Comparison of ENCODE assay signal across 14 mouse cellular contexts in genomic region chr2:137243914-137244313, GRCm38 (mm10).
A peak's percentile ranks its signal among the peaks of the same experiment; 100 is the strongest.
DNase-seq lines count a peak whose midpoint lies in the region; ATAC-seq and TF ChIP-seq lines count a peak whose summit lies in the region.
"Had no signal": no experiment of that assay in that cellular context is flagged by ENCODE, and none has a peak within 500 bp of the region (broad histone marks: within the 10 kb centered on the region; RNA-seq: fewer than 3 reads in every experiment).

No protein-coding gene starts in this region.

- 35% methylated on average over 5 of the region's 5 CpGs for WGBS in lung, adult 2 months
- 2% methylated on average over 5 of the region's 5 CpGs for WGBS in forebrain, embryonic 14.5 days

- DNase-seq in cerebellum, postnatal 10 days = peak; percentile 10 to 17
- DNase-seq in cerebellum, adult 11-12 months = no peak
- DNase-seq in lung, postnatal 10 days = peak; percentile 27
- no peak for DNase-seq in lung, adult 2 months
- peak; percentile 86 for DNase-seq in forebrain, embryonic 14.5 days (ENCODE audit: low spot score)
- peak; percentile 7 for DNase-seq in lung, postnatal 36 days
- DNase-seq in heart, adult 8-10 months (ENCODE audit: low spot score) = no peak
- no peak for DNase-seq in thymus, postnatal 0 days (ENCODE audit: low spot score)
- DNase-seq: cerebellum, adult 9-10 months; heart, postnatal 14 days; right cerebral cortex, postnatal 25 days had no signal

- no peak overlapping the region for H3K4me2 ChIP-seq in forebrain, embryonic 14.5 days (ENCODE audit: low read length)
- H3K4me2 ChIP-seq: neural tube, embryonic 12.5 days had no signal

- no peaks in the 10 kb centered on the region for H3K9me3 ChIP-seq in forebrain, embryonic 14.5 days (replicated peaks; ENCODE audit: control insufficient read depth, low read length)
- H3K9me3 ChIP-seq: neural tube, embryonic 12.5 days had no signal

- no peak overlapping the region for H3K27ac ChIP-seq in forebrain, embryonic 14.5 days (ENCODE audit: low read depth, low read length)
- H3K27ac ChIP-seq: left cerebral cortex, adult 2 months; neural tube, embryonic 12.5 days; stomach, postnatal 0 days had no signal

- peak; percentile 91 for ATAC-seq in forebrain, embryonic 14.5 days

- H3K4me1 ChIP-seq in lung, adult 2 months (ENCODE audit: control insufficient read depth, insufficient read depth, low read length) = no peaks in the 10 kb centered on the region; the same call in 1 of the 2 replicates
- peaks cover 4% of the 10 kb centered on the region for H3K4me1 ChIP-seq in forebrain, embryonic 14.5 days (ENCODE audit: control insufficient read depth, insufficient read depth, low read length)
- H3K4me1 ChIP-seq: neural tube, embryonic 12.5 days had no signal

- no peak for TF ChIP-seq CTCF in lung, adult 2 months (IDR thresholded peaks at IDR 0.05; ENCODE audit: insufficient read depth, low read length)

- H3K9ac ChIP-seq in forebrain, embryonic 14.5 days (ENCODE audit: low read length) = no peak overlapping the region
- H3K9ac ChIP-seq: neural tube, embryonic 12.5 days had no signal

- H3K27me3 ChIP-seq in forebrain, embryonic 14.5 days (replicated peaks; ENCODE audit: control insufficient read depth, insufficient read depth, low read length) = no peaks in the 10 kb centered on the region
- H3K27me3 ChIP-seq: neural tube, embryonic 12.5 days had no signal

- no peak overlapping the region for H3K4me3 ChIP-seq in lung, adult 2 months (replicated peaks; ENCODE audit: extremely low read depth, low read depth, low read length)
- no peak overlapping the region for H3K4me3 ChIP-seq in forebrain, embryonic 14.5 days (ENCODE audit: low read depth, low read length)
- H3K4me3 ChIP-seq: left cerebral cortex, adult 2 months; neural tube, embryonic 12.5 days had no signal

- no peaks in the 10 kb centered on the region for H3K36me3 ChIP-seq in forebrain, embryonic 14.5 days (ENCODE audit: control insufficient read depth, insufficient read depth, low read length)
- H3K36me3 ChIP-seq: neural tube, embryonic 12.5 days had no signal

- no peak for TF ChIP-seq POLR2A in lung, adult 2 months (IDR thresholded peaks at IDR 0.05; ENCODE audit: borderline replicate concordance, extremely low read depth, low read depth, low read length)

Comparison
In these comparisons a context has a peak if more than half of its experiments do, and no peak if none do; other contexts are left out.
1. DNase-seq: peak in cerebellum, postnatal 10 days (2 of 2), lung, postnatal 10 days (single experiment), forebrain, embryonic 14.5 days (single experiment) and lung, postnatal 36 days (single experiment); none in cerebellum, adult 11-12 months (single experiment), lung, adult 2 months (single experiment), heart, adult 8-10 months (single experiment) and thymus, postnatal 0 days (single experiment).